Mouse (Mus musculus): ENCODE measurements around the gene Uchl4.

- no peak for TF ChIP-seq FLI1 (IDR thresholded peaks at IDR 0.05; ENCODE audit: low read length)
- TF ChIP-seq GATA1 (IDR thresholded peaks at IDR 0.05; ENCODE audit: borderline replicate concordance, low read length) = no peak
These were observed 39.3 kb downstream of the Uchl4 start for GRCm38 (mm10) chr9:64274291-64274690.

Measured in megakaryocyte, embryonic 14.5 days (primary cell).